8 mouse cellular contexts compared by ENCODE assay signal in the genomic region with DNA sequence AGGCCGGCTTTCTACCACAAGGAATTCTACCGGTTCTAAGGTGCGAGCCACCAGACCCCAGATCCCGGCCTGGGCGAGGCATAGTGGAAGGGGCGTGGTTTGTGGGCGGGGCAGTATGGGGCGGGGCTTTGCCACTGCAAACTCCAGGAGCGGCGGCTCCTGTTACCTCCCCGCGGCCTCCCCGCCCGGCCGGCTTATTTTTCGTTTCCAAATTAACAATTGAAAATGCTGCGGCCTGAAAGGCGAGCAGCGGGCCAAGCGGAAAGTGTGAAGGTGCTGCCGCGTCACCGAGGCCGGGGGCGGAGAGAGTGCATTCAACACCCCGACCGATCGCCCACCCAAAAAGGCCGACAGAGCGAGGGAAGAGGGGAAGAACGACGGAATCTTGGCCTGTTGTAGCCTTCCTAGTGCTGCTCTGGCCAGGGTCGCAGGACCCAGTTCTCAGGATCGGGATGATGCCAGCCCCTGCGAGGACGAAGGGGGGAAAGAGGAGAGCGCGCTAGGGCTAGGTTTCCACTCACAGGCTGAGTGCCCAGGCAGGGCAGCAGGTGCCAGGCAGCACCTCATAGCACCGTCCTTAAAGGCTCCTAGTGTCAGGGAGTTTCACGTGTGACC. TPM values are rescaled to one million over a fixed set of nuclear protein-coding genes. Genes with fewer than 3 reads are reported as not detected.
DNase-seq lines count a peak whose midpoint lies in the region; ATAC-seq lines count a peak whose summit lies in the region.
"Had no signal": no experiment of that assay in that cellular context is flagged by ENCODE, and none has a peak within 500 bp of the region (broad histone marks: within the 10 kb centered on the region; RNA-seq: fewer than 3 reads in every experiment).

No protein-coding gene starts in this region.

- peaks cover 54% of the 10 kb centered on the region for H3K27me3 ChIP-seq in forebrain, embryonic 12.5 days
- peaks cover 37% of the 10 kb centered on the region for H3K27me3 ChIP-seq in limb, embryonic 12.5 days
- peaks cover 64% of the 10 kb centered on the region for H3K27me3 ChIP-seq in midbrain, embryonic 12.5 days
- H3K27me3 ChIP-seq in stomach, embryonic 15.5 days (replicated peaks), result 0 out of 2 replicates have a peak, but pooled peaks cover 10% of the 10 kb centered on the region

- no peaks in the 10 kb centered on the region for H3K9me3 ChIP-seq in forebrain, embryonic 12.5 days
- H3K9me3 ChIP-seq in limb, embryonic 12.5 days, result no peaks in the 10 kb centered on the region
- no peaks in the 10 kb centered on the region for H3K9me3 ChIP-seq in midbrain, embryonic 12.5 days
- no peaks in the 10 kb centered on the region for H3K9me3 ChIP-seq in stomach, embryonic 15.5 days

- peak; percentile 88 for ATAC-seq in forebrain, embryonic 12.5 days (ENCODE audit: low FRiP score)
- ATAC-seq in limb, embryonic 12.5 days (ENCODE audit: insufficient number of reproducible peaks, insufficient read depth, low FRiP score, low TSS enrichment, low read depth), result peak; percentile 92
- peak; percentile 83 for ATAC-seq in midbrain, embryonic 12.5 days (ENCODE audit: low FRiP score, low read depth)
- ATAC-seq in stomach, embryonic 15.5 days (ENCODE audit: insufficient read depth, low FRiP score, low read depth), result peak; percentile 76; the same call in 1 of the 2 replicates

- peak overlapping the region; percentile 89 for H3K4me2 ChIP-seq in forebrain, embryonic 12.5 days
- peak overlapping the region; percentile 84 for H3K4me2 ChIP-seq in limb, embryonic 12.5 days
- peak overlapping the region; percentile 78 for H3K4me2 ChIP-seq in midbrain, embryonic 12.5 days (replicated peaks)
- peak overlapping the region; percentile 96 for H3K4me2 ChIP-seq in stomach, embryonic 15.5 days

- peaks cover 24% of the 10 kb centered on the region for H3K4me1 ChIP-seq in forebrain, embryonic 12.5 days
- peaks cover 20% of the 10 kb centered on the region for H3K4me1 ChIP-seq in limb, embryonic 12.5 days (replicated peaks)
- H3K4me1 ChIP-seq in midbrain, embryonic 12.5 days, result peaks cover 23% of the 10 kb centered on the region
- peaks cover 29% of the 10 kb centered on the region for H3K4me1 ChIP-seq in stomach, embryonic 15.5 days

- DNase-seq in R1 (ENCODE audit: low read depth, low spot score), result peak; percentile 79
- peak; percentile 46 for DNase-seq in c-Kit-positive CD71-negative TER-119-negative erythroid progenitor cells, embryonic 14.5 days (ENCODE audit: low read depth)
- peak; percentile 78 for DNase-seq in heart, postnatal 4 days

- no peak overlapping the region for H3K27ac ChIP-seq in forebrain, embryonic 12.5 days
- H3K27ac ChIP-seq in limb, embryonic 12.5 days, result no peak overlapping the region
- no peak overlapping the region for H3K27ac ChIP-seq in midbrain, embryonic 12.5 days (replicated peaks)
- H3K27ac ChIP-seq in stomach, embryonic 15.5 days, result no peak overlapping the region

- under 1% methylated on average over 40 of the region's 40 CpGs for WGBS in forebrain, embryonic 12.5 days
- 1% methylated on average over 40 of the region's 40 CpGs for WGBS in limb, embryonic 12.5 days
- 1% methylated on average over 39 of the region's 40 CpGs for WGBS in midbrain, embryonic 12.5 days
- WGBS in stomach, embryonic 15.5 days, result under 1% methylated on average over 40 of the region's 40 CpGs

- H3K36me3 ChIP-seq in forebrain, embryonic 12.5 days (replicated peaks), result no peaks in the 10 kb centered on the region
- no peaks in the 10 kb centered on the region for H3K36me3 ChIP-seq in limb, embryonic 12.5 days
- H3K36me3 ChIP-seq in midbrain, embryonic 12.5 days, result no peaks in the 10 kb centered on the region
- H3K36me3 ChIP-seq in stomach, embryonic 15.5 days, result no peaks in the 10 kb centered on the region

- peak overlapping the region; percentile 63 for H3K9ac ChIP-seq in forebrain, embryonic 12.5 days
- peak overlapping the region; percentile 62 for H3K9ac ChIP-seq in limb, embryonic 12.5 days (replicated peaks)
- peak overlapping the region; percentile 55 for H3K9ac ChIP-seq in midbrain, embryonic 12.5 days (replicated peaks)
- peak overlapping the region; percentile 39 for H3K9ac ChIP-seq in stomach, embryonic 15.5 days

- peak overlapping the region; percentile 51 for H3K4me3 ChIP-seq in forebrain, embryonic 12.5 days (replicated peaks)
- H3K4me3 ChIP-seq in limb, embryonic 12.5 days (replicated peaks), result peak overlapping the region; percentile 50
- H3K4me3 ChIP-seq in midbrain, embryonic 12.5 days, result peak overlapping the region; percentile 48
- peak overlapping the region; percentile 54 for H3K4me3 ChIP-seq in stomach, embryonic 15.5 days (replicated peaks)

RNA-seq across cellular contexts. Expression of a gene that starts 17.3 kb away (rescaled TPM):
- 3.1 and 3.5 TPM in 2 replicates for polyA plus RNA-seq in forebrain, embryonic 12.5 days (2016; fragmentation: Nextera tagmentation; extraction: Ambion mirVana)
- 1 to 10 TPM; 2.7 to 2.9 TPM for total RNA-seq in heart, postnatal 4 days (2021)
- 6.2 and 7.3 TPM in 2 replicates for polyA plus RNA-seq in limb, embryonic 12.5 days (2016; fragmentation: Nextera tagmentation; extraction: Ambion mirVana)
- polyA plus RNA-seq in midbrain, embryonic 12.5 days (2016; fragmentation: Nextera tagmentation; extraction: Ambion mirVana), result 3.1 and 3.7 TPM in 2 replicates
- polyA plus RNA-seq in stomach, embryonic 15.5 days (2015; fragmentation: Nextera tagmentation; extraction: Ambion mirVana), result 2.6 and 2.9 TPM in 2 replicates
- total RNA-seq: neutrophil, adult 5-6 weeks had no signal
